Mouse (Mus musculus) intestine, embryonic 14.5 days (tissue): ENCODE results near the gene Copz2. TPM values are rescaled to one million over a fixed set of nuclear protein-coding genes. Genes with fewer than 3 reads are reported as not detected.

ENCODE experiments used
- ATAC-seq: fragments of 200-750 bp; cut with Nextera tagmentation; replicated peaks from 2 replicates; pipeline ENCODE4 v1.8.0; 2017; ENCODE audit warnings: low read depth, moderate number of reproducible peaks, moderate TSS enrichment, moderate library complexity; ENCODE audit not compliant: low FRiP score, low TSS enrichment
- DNase-seq: peaks from one replicate; pipeline ENCODE4 v3.0.0-alpha.2; 2018; ENCODE audit warnings: low spot score
- H3K27ac ChIP-seq: fragments of 300-500 bp; sonication (generic); 2 replicates; pipeline ENCODE4 v1.5.1; 2014; ENCODE audit warnings: low read depth, mild to moderate bottlenecking, control low read depth
- H3K27me3 ChIP-seq: fragments of 300-500 bp; sonication (generic); replicated peaks from 2 replicates; pipeline ENCODE4 v1.6.1; 2014; ENCODE audit warnings: low read length, control low read depth; ENCODE audit not compliant: control insufficient read depth, insufficient read depth
- H3K36me3 ChIP-seq: fragments of 300-500 bp; sonication (generic); 2 replicates; pipeline ENCODE4 v1.6.1; 2014; ENCODE audit warnings: low read length, control low read depth; ENCODE audit not compliant: control insufficient read depth, insufficient read depth
- H3K4me1 ChIP-seq: fragments of 300-500 bp; sonication (generic); replicated peaks from 2 replicates; pipeline ENCODE4 v1.6.1; 2014; ENCODE audit warnings: low read length, control low read depth, mixed read lengths; ENCODE audit not compliant: control insufficient read depth, insufficient read depth
- H3K4me2 ChIP-seq: fragments of 300-500 bp; sonication (generic); 2 replicates; pipeline ENCODE4 v1.6.1; 2014; ENCODE audit warnings: low read length
- H3K4me3 ChIP-seq: fragments of 300-500 bp; sonication (generic); 2 replicates; pipeline ENCODE4 v1.5.1; 2014; ENCODE audit warnings: low read depth, low read length, control low read depth, mixed read lengths
- H3K9ac ChIP-seq: fragments of 300-500 bp; sonication (generic); 2 replicates; pipeline ENCODE4 v1.6.1; 2014; ENCODE audit warnings: mild to moderate bottlenecking, low read length
- H3K9me3 ChIP-seq: fragments of 300-500 bp; sonication (generic); 2 replicates; pipeline ENCODE4 v1.6.1; 2016; ENCODE audit warnings: low read length, control low read depth; ENCODE audit not compliant: control insufficient read depth
- WGBS: fragments of 180-500 bp; shearing (Covaris S2); extraction: QIAGEN DNeasy Blood & Tissue Kit; methylation state at CpG from one replicate; pipeline ENCODE4 v1.1.7; 2014; 5-methylcytosine and 5-hydroxymethylcytosine counted together
- polyA plus RNA-seq: library from polyadenylated mRNA; unstranded; fragments of >200 nt; fragmentation: Nextera tagmentation; extraction: Ambion mirVana; gene quantifications from 2 replicates; pipeline ENCODE4 v1.2.1, GENCODE M21; 2014

Copz2 gene
- polyA plus RNA-seq, 1 experiment from 2014 or later, result 102 TPM

GRCm38 (mm10) chr11:96831516-96831915, 18.2 kb upstream of the Copz2 start:
- Histone ChIP-seq H3K36me3 (peaks cover 14% of the 10 kb centered on the region), H3K9ac (no peak overlapping the region), H3K27me3 (no peaks in the 10 kb centered on the region), H3K27ac (no peak overlapping the region), H3K9me3 (no peaks in the 10 kb centered on the region), H3K4me2 (no peak overlapping the region), H3K4me3 (no peak overlapping the region), H3K4me1 (peaks cover 22% of the 10 kb centered on the region)
- ATAC-seq (no peak), DNase-seq (no peak)
- 64% methylated on average over 4 of the region's 4 CpGs for WGBS

GRCm38 (mm10) chr11:96832541-96832940, 17.1 kb upstream of the Copz2 start:
- ATAC-seq (no peak), DNase-seq (no peak)
- no peak overlapping the region for H3K4me3 ChIP-seq
- no peaks in the 10 kb centered on the region; the same call in 1 of the 2 replicates for H3K27me3 ChIP-seq
- WGBS, result 91% methylated on average over 3 of the region's 3 CpGs
- H3K36me3 ChIP-seq, result peaks cover 3% of the 10 kb centered on the region; the same call in 1 of the 2 replicates
- no peak overlapping the region for H3K27ac ChIP-seq
- no peak overlapping the region for H3K9ac ChIP-seq
- no peak overlapping the region for H3K4me2 ChIP-seq
- peaks cover 12% of the 10 kb centered on the region for H3K4me1 ChIP-seq
- no peaks in the 10 kb centered on the region for H3K9me3 ChIP-seq

- Histone ChIP-seq H3K36me3 (no peaks in the 10 kb centered on the region), H3K9me3 (no peaks in the 10 kb centered on the region), H3K9ac (no peak overlapping the region), H3K4me2 (no peak overlapping the region), H3K4me1 (peaks cover 8% of the 10 kb centered on the region), H3K27ac (no peak overlapping the region), H3K4me3 (no peak overlapping the region), H3K27me3 (no peaks in the 10 kb centered on the region; the same call in 1 of the 2 replicates)
- 70% methylated on average over 2 of the region's 2 CpGs for WGBS
- ATAC-seq, result no peak
- no peak for DNase-seq
Measured at GRCm38 (mm10) chr11:96832973-96833372, 16.7 kb upstream of the Copz2 start.

- no peak overlapping the region for H3K4me2 ChIP-seq
- H3K4me3 ChIP-seq, result no peak overlapping the region
- no peaks in the 10 kb centered on the region for H3K36me3 ChIP-seq
- WGBS, result 95% methylated on average over 1 of the region's 1 CpGs
- no peaks in the 10 kb centered on the region for H3K9me3 ChIP-seq
- ATAC-seq, result no peak
- H3K9ac ChIP-seq, result no peak overlapping the region
- H3K27me3 ChIP-seq, result no peaks in the 10 kb centered on the region; the same call in 1 of the 2 replicates
- H3K4me1 ChIP-seq, result no peaks in the 10 kb centered on the region; the same call in 1 of the 2 replicates
- DNase-seq, result no peak
- H3K27ac ChIP-seq, result no peak overlapping the region
Measured at GRCm38 (mm10) chr11:96834127-96834526, 15.5 kb upstream of the Copz2 start.

GRCm38 (mm10) chr11:96837298-96837697, 12.4 kb upstream of the Copz2 start:
- Histone ChIP-seq H3K4me2 (no peak overlapping the region), H3K27me3 (no peaks in the 10 kb centered on the region; the same call in 1 of the 2 replicates), H3K9me3 (no peaks in the 10 kb centered on the region), H3K9ac (no peak overlapping the region), H3K4me1 (no peaks in the 10 kb centered on the region), H3K4me3 (no peak overlapping the region), H3K36me3 (no peaks in the 10 kb centered on the region), H3K27ac (no peak overlapping the region)
- 40% methylated on average over 9 of the region's 9 CpGs for WGBS
- ATAC-seq, result no peak
- DNase-seq, result no peak

GRCm38 (mm10) chr11:96838341-96838740, 11.3 kb upstream of the Copz2 start:
- H3K27me3 ChIP-seq, result no peaks in the 10 kb centered on the region; the same call in 1 of the 2 replicates
- H3K4me3 ChIP-seq, result no peak overlapping the region
- no peaks in the 10 kb centered on the region for H3K4me1 ChIP-seq
- H3K36me3 ChIP-seq, result no peaks in the 10 kb centered on the region
- ATAC-seq (no peak), DNase-seq (no peak)
- 54% methylated on average over 4 of the region's 4 CpGs for WGBS
- H3K9ac ChIP-seq, result no peak overlapping the region
- H3K4me2 ChIP-seq, result no peak overlapping the region
- no peaks in the 10 kb centered on the region for H3K9me3 ChIP-seq
- no peak overlapping the region for H3K27ac ChIP-seq

- no peak overlapping the region for H3K4me3 ChIP-seq
- no peak overlapping the region for H3K4me2 ChIP-seq
- DNase-seq, result no peak
- no peaks in the 10 kb centered on the region for H3K4me1 ChIP-seq
- H3K27ac ChIP-seq, result no peak overlapping the region
- 80% methylated on average over 7 of the region's 7 CpGs for WGBS
- H3K36me3 ChIP-seq, result no peaks in the 10 kb centered on the region
- H3K9ac ChIP-seq, result no peak overlapping the region
- ATAC-seq, result no peak
- H3K27me3 ChIP-seq, result no peaks in the 10 kb centered on the region; the same call in 1 of the 2 replicates
- no peaks in the 10 kb centered on the region for H3K9me3 ChIP-seq
Measured at GRCm38 (mm10) chr11:96839428-96839827, 10.2 kb upstream of the Copz2 start.

- H3K36me3 ChIP-seq, result no peaks in the 10 kb centered on the region
- H3K4me2 ChIP-seq, result no peak overlapping the region
- H3K27me3 ChIP-seq, result no peaks in the 10 kb centered on the region; the same call in 1 of the 2 replicates
- no peak overlapping the region for H3K27ac ChIP-seq
- 70% methylated on average over 3 of the region's 3 CpGs for WGBS
- ATAC-seq, result no peak
- H3K4me3 ChIP-seq, result no peak overlapping the region
- no peak overlapping the region for H3K9ac ChIP-seq
- H3K9me3 ChIP-seq, result no peaks in the 10 kb centered on the region
- no peak for DNase-seq
- no peaks in the 10 kb centered on the region for H3K4me1 ChIP-seq
Measured at GRCm38 (mm10) chr11:96839877-96840276, 9.8 kb upstream of the Copz2 start.

- H3K36me3 ChIP-seq, result no peaks in the 10 kb centered on the region
- no peaks in the 10 kb centered on the region; the same call in 1 of the 2 replicates for H3K27me3 ChIP-seq
- no peaks in the 10 kb centered on the region for H3K4me1 ChIP-seq
- no peak overlapping the region for H3K4me2 ChIP-seq
- no peak overlapping the region for H3K27ac ChIP-seq
- 40% methylated on average over 8 of the region's 8 CpGs for WGBS
- H3K9ac ChIP-seq, result no peak overlapping the region
- ATAC-seq, result no peak
- no peaks in the 10 kb centered on the region for H3K9me3 ChIP-seq
- no peak for DNase-seq
- no peak overlapping the region for H3K4me3 ChIP-seq
Measured at GRCm38 (mm10) chr11:96840290-96840689, 9.4 kb upstream of the Copz2 start.
